Mouse (Mus musculus): Measurements from ENCODE around the gene Ifi47. TPM values are rescaled to one million over a fixed set of nuclear protein-coding genes. Genes with fewer than 3 reads are reported as not detected.

Gene Ifi47
- total and polyA plus RNA-seq, 2 experiments from 2014 or later: 1.4 to 3.3 TPM

GRCm38 (mm10) chr11:49107650-49108537, 31.5 kb downstream of the Ifi47 start:
- Histone ChIP-seq H3K27ac (ENCODE audit: low read depth, low read length) (no peak overlapping the region), H3K9me3 (ENCODE audit: low read length) (no peaks in the 10 kb centered on the region), H3K4me1 (ENCODE audit: insufficient read depth, low read length) (no peaks in the 10 kb centered on the region), H3K4me2 (ENCODE audit: low read depth, low read length, poor library complexity, severe bottlenecking) (no peak overlapping the region), H3K36me3 (ENCODE audit: insufficient read depth, low read length) (no peaks in the 10 kb centered on the region), H3K9ac (replicated peaks; ENCODE audit: low read length, poor library complexity, severe bottlenecking) (no peak overlapping the region), H3K4me3 (ENCODE audit: low read depth, low read length) (no peak overlapping the region), H3K27me3 (ENCODE audit: insufficient read depth, low read length) (no peaks in the 10 kb centered on the region; the same call in 1 of the 2 replicates)
- ATAC-seq (ENCODE audit: low FRiP score) (no peak), DNase-seq (ENCODE audit: low spot score) (no peak)
- WGBS: 66% methylated on average over 10 of the region's 10 CpGs
- TF ChIP-seq CTCF (IDR thresholded peaks at IDR 0.05): no peak

GRCm38 (mm10) chr11:49108833-49109232, 32.4 kb downstream of the Ifi47 start:
- Histone ChIP-seq H3K4me2 (ENCODE audit: low read depth, low read length, poor library complexity, severe bottlenecking) (no peak overlapping the region), H3K9me3 (ENCODE audit: low read length) (no peaks in the 10 kb centered on the region), H3K9ac (replicated peaks; ENCODE audit: low read length, poor library complexity, severe bottlenecking) (no peak overlapping the region), H3K4me3 (ENCODE audit: low read depth, low read length) (no peak overlapping the region), H3K36me3 (ENCODE audit: insufficient read depth, low read length) (no peaks in the 10 kb centered on the region), H3K27ac (ENCODE audit: low read depth, low read length) (no peak overlapping the region), H3K4me1 (ENCODE audit: insufficient read depth, low read length) (no peaks in the 10 kb centered on the region), H3K27me3 (ENCODE audit: insufficient read depth, low read length) (no peaks in the 10 kb centered on the region; the same call in 1 of the 2 replicates)
- no peak for ATAC-seq (ENCODE audit: low FRiP score)
- peak; percentile 66 for TF ChIP-seq CTCF (IDR thresholded peaks at IDR 0.05)
- DNase-seq (ENCODE audit: low spot score): peak; percentile 35
- WGBS: 35% methylated on average over 1 of the region's 1 CpGs

GRCm38 (mm10) chr11:49111000-49111399, 34.6 kb downstream of the Ifi47 start:
- no peak for ATAC-seq (ENCODE audit: low FRiP score)
- TF ChIP-seq CTCF (IDR thresholded peaks at IDR 0.05): no peak
- H3K4me3 ChIP-seq (ENCODE audit: low read depth, low read length): no peak overlapping the region
- H3K27me3 ChIP-seq (ENCODE audit: insufficient read depth, low read length): no peaks in the 10 kb centered on the region; the same call in 1 of the 2 replicates
- H3K27ac ChIP-seq (ENCODE audit: low read depth, low read length): no peak overlapping the region
- WGBS: 65% methylated on average over 1 of the region's 1 CpGs
- H3K4me1 ChIP-seq (ENCODE audit: insufficient read depth, low read length): no peaks in the 10 kb centered on the region
- no peaks in the 10 kb centered on the region for H3K9me3 ChIP-seq (ENCODE audit: low read length)
- H3K36me3 ChIP-seq (ENCODE audit: insufficient read depth, low read length): no peaks in the 10 kb centered on the region
- H3K9ac ChIP-seq (replicated peaks; ENCODE audit: low read length, poor library complexity, severe bottlenecking): no peak overlapping the region
- H3K4me2 ChIP-seq (ENCODE audit: low read depth, low read length, poor library complexity, severe bottlenecking): no peak overlapping the region
- DNase-seq (ENCODE audit: low spot score): no peak

GRCm38 (mm10) chr11:49112624-49113219, 36.3 kb downstream of the Ifi47 start:
- no peak for TF ChIP-seq CTCF (IDR thresholded peaks at IDR 0.05)
- H3K36me3 ChIP-seq (ENCODE audit: insufficient read depth, low read length): no peaks in the 10 kb centered on the region
- H3K27ac ChIP-seq (ENCODE audit: low read depth, low read length): no peak overlapping the region
- no peak for ATAC-seq (ENCODE audit: low FRiP score)
- no peak overlapping the region for H3K4me3 ChIP-seq (ENCODE audit: low read depth, low read length)
- no peaks in the 10 kb centered on the region for H3K4me1 ChIP-seq (ENCODE audit: insufficient read depth, low read length)
- no peak overlapping the region for H3K4me2 ChIP-seq (ENCODE audit: low read depth, low read length, poor library complexity, severe bottlenecking)
- no peak for DNase-seq (ENCODE audit: low spot score)
- no peaks in the 10 kb centered on the region for H3K27me3 ChIP-seq (ENCODE audit: insufficient read depth, low read length)
- 90% methylated on average over 6 of the region's 6 CpGs for WGBS
- no peaks in the 10 kb centered on the region for H3K9me3 ChIP-seq (ENCODE audit: low read length)
- no peak overlapping the region for H3K9ac ChIP-seq (replicated peaks; ENCODE audit: low read length, poor library complexity, severe bottlenecking)

GRCm38 (mm10) chr11:49114158-49114557, 37.8 kb downstream of the Ifi47 start:
- TF ChIP-seq CTCF (IDR thresholded peaks at IDR 0.05): no peak
- Histone ChIP-seq H3K4me3 (ENCODE audit: low read depth, low read length) (no peak overlapping the region), H3K27ac (ENCODE audit: low read depth, low read length) (no peak overlapping the region), H3K9me3 (ENCODE audit: low read length) (no peaks in the 10 kb centered on the region), H3K4me1 (ENCODE audit: insufficient read depth, low read length) (no peaks in the 10 kb centered on the region), H3K36me3 (ENCODE audit: insufficient read depth, low read length) (no peaks in the 10 kb centered on the region), H3K27me3 (ENCODE audit: insufficient read depth, low read length) (no peaks in the 10 kb centered on the region), H3K9ac (replicated peaks; ENCODE audit: low read length, poor library complexity, severe bottlenecking) (no peak overlapping the region), H3K4me2 (ENCODE audit: low read depth, low read length, poor library complexity, severe bottlenecking) (no peak overlapping the region)
- WGBS: 79% methylated on average over 2 of the region's 2 CpGs
- DNase-seq (ENCODE audit: low spot score) (no peak), ATAC-seq (ENCODE audit: low FRiP score) (no peak)

GRCm38 (mm10) chr11:49114774-49115173, 38.4 kb downstream of the Ifi47 start, which contains the start of gene Olfr1396:
TSS of gene Olfr1396 (minus strand) at chr11:49114874.
- no peaks in the 10 kb centered on the region for H3K9me3 ChIP-seq (ENCODE audit: low read length)
- no peak within 1 kb of the TSS for H3K4me2 ChIP-seq (ENCODE audit: low read depth, low read length, poor library complexity, severe bottlenecking)
- no peak within 1 kb of the TSS for H3K9ac ChIP-seq (replicated peaks; ENCODE audit: low read length, poor library complexity, severe bottlenecking)
- no peak within 1 kb of the TSS for H3K27ac ChIP-seq (ENCODE audit: low read depth, low read length)
- ATAC-seq (ENCODE audit: low FRiP score) (no peak), DNase-seq (ENCODE audit: low spot score) (no peak)
- no peak for TF ChIP-seq CTCF (IDR thresholded peaks at IDR 0.05)
- no peaks in the 10 kb centered on the region for H3K27me3 ChIP-seq (ENCODE audit: insufficient read depth, low read length)
- H3K36me3 ChIP-seq (ENCODE audit: insufficient read depth, low read length): no peaks in the 10 kb centered on the region
- H3K4me1 ChIP-seq (ENCODE audit: insufficient read depth, low read length): no peaks in the 10 kb centered on the region
- no peak within 1 kb of the TSS for H3K4me3 ChIP-seq (ENCODE audit: low read depth, low read length)

Measured in midbrain, postnatal 0 days (tissue).